Mouse (Mus musculus): ENCODE data around the gene Hmgb1. TPM values are rescaled to one million over a fixed set of nuclear protein-coding genes. Genes with fewer than 3 reads are reported as not detected.
"Not testable (repeated sequence)": the region's sequence is repeated elsewhere in the genome, so short reads cannot be mapped to it uniquely, and the experiment has no call there.

Hmgb1 gene
- polyA plus RNA-seq, 2 experiments from 2014 or later, result 359 to 760 TPM

GRCm38 (mm10) chr5:149143766-149144375 is 40.4 kb downstream of the Hmgb1 start:
- no peak for ATAC-seq

- not testable (repeated sequence) for ATAC-seq
Observed at GRCm38 (mm10) chr5:149141155-149141554, 43.1 kb downstream of the Hmgb1 start.

GRCm38 (mm10) chr5:149140336-149140735 is 44.0 kb downstream of the Hmgb1 start:
- no peak for ATAC-seq

GRCm38 (mm10) chr5:149138087-149138486 is 46.2 kb downstream of the Hmgb1 start:
- not testable (repeated sequence) for ATAC-seq

GRCm38 (mm10) chr5:149137447-149137846 is 46.8 kb downstream of the Hmgb1 start:
- ATAC-seq, result no peak

GRCm38 (mm10) chr5:149136933-149137365 is 47.3 kb downstream of the Hmgb1 start:
- no peak for ATAC-seq

- ATAC-seq, result no peak
Observed at GRCm38 (mm10) chr5:149135455-149136354, 48.6 kb downstream of the Hmgb1 start.

- no peak for ATAC-seq
Observed at GRCm38 (mm10) chr5:149134751-149135454, 49.4 kb downstream of the Hmgb1 start.

- no peak for ATAC-seq
Observed at GRCm38 (mm10) chr5:149128473-149128872, 55.8 kb downstream of the Hmgb1 start.

- ATAC-seq, result no peak
Observed at GRCm38 (mm10) chr5:149123795-149124194, 60.5 kb downstream of the Hmgb1 start.

- no peak for ATAC-seq
Observed at GRCm38 (mm10) chr5:149119341-149119881, 64.9 kb downstream of the Hmgb1 start.

- ATAC-seq, result no peak
Observed at GRCm38 (mm10) chr5:149117815-149118547, 66.3 kb downstream of the Hmgb1 start.

GRCm38 (mm10) chr5:149114587-149114986 is 69.7 kb downstream of the Hmgb1 start:
- ATAC-seq, result no peak

- ATAC-seq, result no peak
Observed at GRCm38 (mm10) chr5:149114034-149114433, 70.3 kb downstream of the Hmgb1 start.

GRCm38 (mm10) chr5:149113439-149113838 is 70.8 kb downstream of the Hmgb1 start:
- ATAC-seq, result no peak

- no peak for ATAC-seq
Observed at GRCm38 (mm10) chr5:149112559-149112958, 71.7 kb downstream of the Hmgb1 start.

- no peak for ATAC-seq
Observed at GRCm38 (mm10) chr5:149109220-149109619, 75.1 kb downstream of the Hmgb1 start.

GRCm38 (mm10) chr5:149108178-149108577 is 76.1 kb downstream of the Hmgb1 start:
- ATAC-seq, result no peak

GRCm38 (mm10) chr5:149107566-149107965 is 76.7 kb downstream of the Hmgb1 start:
- ATAC-seq, result no peak

- no peak for ATAC-seq
Observed at GRCm38 (mm10) chr5:149104096-149104725, 80.1 kb downstream of the Hmgb1 start.

- no peak for ATAC-seq
Observed at GRCm38 (mm10) chr5:149101869-149102268, 82.4 kb downstream of the Hmgb1 start.

GRCm38 (mm10) chr5:149100091-149100490 is 84.2 kb downstream of the Hmgb1 start:
- ATAC-seq, result no peak
